Mouse (Mus musculus): ENCODE data around the gene Cd164l2. TPM values are rescaled to one million over a fixed set of nuclear protein-coding genes. Genes with fewer than 3 reads are reported as not detected.

Cd164l2 gene
- total RNA-seq, 2 experiments from 2014 or later: 0.51 TPM; not detected in 1

- intact Hi-C loops (cut with DNase I): no loop called here
- no peak for DNase-seq
Observed at GRCm38 (mm10) chr4:133189396-133189795, 22.5 kb upstream of the Cd164l2 start.

DNA sequence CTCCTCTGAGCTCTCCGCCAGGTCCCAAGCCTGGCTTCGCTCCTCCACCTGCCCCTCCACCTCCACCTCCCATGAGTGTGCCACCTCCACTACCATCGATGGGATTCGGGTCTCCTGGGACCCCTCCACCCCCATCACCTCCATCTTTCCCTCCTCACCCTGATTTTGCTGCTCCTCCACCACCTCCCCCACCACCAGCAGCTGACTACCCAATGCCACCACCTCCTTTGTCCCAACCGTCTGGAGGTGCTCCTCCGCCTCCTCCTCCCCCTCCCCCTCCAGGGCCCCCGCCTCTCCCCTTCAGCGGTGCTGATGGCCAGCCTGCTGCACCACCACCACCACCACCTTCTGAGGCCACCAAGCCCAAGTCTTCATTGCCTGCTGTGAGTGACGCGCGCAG, 17.4 kb upstream of the Cd164l2 start:
- no peak for DNase-seq
- intact Hi-C loops (cut with DNase I): loop anchor here (5.0 kb wide), 1 partner anchor 52 kb away; no protein-coding TSS in a partner anchor

DNA sequence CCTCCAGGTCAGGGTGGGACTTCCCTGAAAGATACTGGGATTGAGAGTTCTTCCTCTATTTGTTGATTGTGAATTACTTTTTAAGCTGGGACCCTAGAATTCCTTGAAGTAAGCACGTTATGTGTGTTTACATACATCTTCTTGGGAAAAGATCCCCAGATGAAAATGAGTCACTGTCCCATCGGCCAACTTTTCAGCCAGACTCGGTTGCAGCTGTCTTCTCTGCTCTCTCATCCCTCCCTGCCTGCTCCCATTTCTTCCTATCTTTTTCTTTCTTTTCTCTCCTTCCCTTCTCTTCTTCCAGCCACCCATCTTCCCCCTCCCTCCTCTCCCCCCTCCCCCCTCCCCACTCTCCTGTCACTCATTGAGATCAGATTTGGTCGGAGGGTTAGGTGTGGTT, 16.9 kb upstream of the Cd164l2 start:
- intact Hi-C loops (cut with DNase I): no loop called here
- DNase-seq: no peak

- intact Hi-C loops (cut with DNase I): no loop called here
- DNase-seq: no peak
Observed at GRCm38 (mm10) chr4:133196136-133196535, 15.8 kb upstream of the Cd164l2 start.

GRCm38 (mm10) chr4:133196852-133197251, 15.1 kb upstream of the Cd164l2 start:
- no peak for DNase-seq
- intact Hi-C loops (cut with DNase I): no loop called here

GRCm38 (mm10) chr4:133197355-133197754, 14.6 kb upstream of the Cd164l2 start:
- no peak for DNase-seq
- intact Hi-C loops (cut with DNase I): no loop called here

- intact Hi-C loops (cut with DNase I): no loop called here
- DNase-seq: no peak
Observed at GRCm38 (mm10) chr4:133197801-133198286, 14.1 kb upstream of the Cd164l2 start.

GRCm38 (mm10) chr4:133198337-133199180, 13.4 kb upstream of the Cd164l2 start:
- intact Hi-C loops (cut with DNase I): no loop called here
- DNase-seq: no peak

GRCm38 (mm10) chr4:133199743-133200142, 12.2 kb upstream of the Cd164l2 start:
- no peak for DNase-seq
- intact Hi-C loops (cut with DNase I): no loop called here

DNA sequence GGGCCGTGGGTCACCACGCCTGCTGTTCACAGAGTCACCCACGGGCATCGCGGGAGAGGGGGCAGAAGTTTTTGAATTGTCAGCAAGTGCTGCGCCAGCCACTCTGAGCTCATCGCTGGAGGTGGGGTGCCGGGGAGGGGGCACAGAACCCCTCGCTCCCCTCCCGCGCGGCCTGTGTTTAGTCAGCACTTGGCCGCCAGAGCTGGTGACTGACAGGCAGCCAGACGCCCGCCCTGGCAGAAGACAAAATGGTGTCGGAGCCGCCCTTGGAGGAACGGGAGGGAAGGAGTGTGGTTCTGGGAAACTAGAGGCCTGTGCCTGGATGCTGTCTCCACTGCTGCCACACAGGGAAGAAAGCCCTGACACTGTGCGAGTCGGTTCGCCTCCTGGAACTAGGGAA, 11.6 kb upstream of the Cd164l2 start:
- DNase-seq: peak; percentile 47 to 66
- intact Hi-C loops (cut with DNase I): no loop called here

DNA sequence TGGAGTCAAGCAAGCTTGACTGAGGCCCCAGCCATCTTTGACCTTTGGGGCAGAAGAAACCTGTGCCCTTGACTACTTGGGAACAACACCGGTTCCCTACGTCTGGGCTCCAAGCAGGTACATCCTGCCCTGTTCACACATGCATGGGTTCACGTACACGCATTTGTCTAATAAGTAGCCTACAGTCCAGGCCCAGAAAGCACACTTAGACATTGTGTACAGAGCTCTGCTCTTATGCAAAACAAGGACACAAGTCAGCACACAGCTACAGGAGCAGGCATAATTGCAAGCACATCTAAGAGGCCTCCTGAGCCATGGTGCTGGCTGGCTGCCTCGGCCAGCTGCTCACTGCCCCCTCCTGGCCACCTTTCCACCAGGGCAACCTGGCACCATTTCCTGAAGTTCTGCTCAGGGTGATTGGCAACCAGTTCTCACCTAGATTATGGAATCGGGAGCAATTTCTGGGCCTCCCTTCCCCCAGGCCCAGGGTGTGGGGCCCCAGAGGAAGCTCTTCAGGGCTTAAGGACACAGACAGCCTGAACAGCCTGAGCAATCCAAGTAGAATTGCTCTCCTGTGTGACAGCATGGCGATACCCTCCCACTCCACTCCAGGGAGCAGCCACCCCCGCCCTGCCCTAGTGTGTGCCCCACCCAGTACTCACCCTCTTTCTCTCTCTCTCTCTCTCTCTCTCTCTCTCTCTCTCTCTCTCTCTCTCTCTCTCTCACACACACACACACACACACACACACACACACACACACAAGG, 10.7 kb upstream of the Cd164l2 start:
- intact Hi-C loops (cut with DNase I): no loop called here
- DNase-seq: peak; percentile 70 to 74

DNA sequence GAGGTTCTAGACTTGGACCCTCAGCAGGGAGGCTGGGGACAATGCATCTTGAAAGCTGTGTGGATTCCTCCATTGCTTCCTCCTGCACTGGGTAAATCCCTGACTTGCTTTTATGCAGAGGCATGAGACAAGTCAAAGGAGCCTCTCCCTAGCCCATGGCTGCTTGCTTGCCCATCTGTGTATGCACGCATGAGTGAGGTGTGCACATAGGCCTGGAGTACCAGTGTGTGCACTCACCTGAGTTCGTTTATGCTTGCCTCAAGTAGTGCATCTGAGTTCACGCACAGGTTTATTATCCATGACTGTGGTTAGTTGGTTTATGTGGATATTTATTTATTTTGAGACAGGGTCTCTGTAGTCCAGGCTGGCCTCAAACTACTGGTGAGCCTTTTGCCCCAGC, 9.7 kb upstream of the Cd164l2 start:
- intact Hi-C loops (cut with DNase I): no loop called here

DNA sequence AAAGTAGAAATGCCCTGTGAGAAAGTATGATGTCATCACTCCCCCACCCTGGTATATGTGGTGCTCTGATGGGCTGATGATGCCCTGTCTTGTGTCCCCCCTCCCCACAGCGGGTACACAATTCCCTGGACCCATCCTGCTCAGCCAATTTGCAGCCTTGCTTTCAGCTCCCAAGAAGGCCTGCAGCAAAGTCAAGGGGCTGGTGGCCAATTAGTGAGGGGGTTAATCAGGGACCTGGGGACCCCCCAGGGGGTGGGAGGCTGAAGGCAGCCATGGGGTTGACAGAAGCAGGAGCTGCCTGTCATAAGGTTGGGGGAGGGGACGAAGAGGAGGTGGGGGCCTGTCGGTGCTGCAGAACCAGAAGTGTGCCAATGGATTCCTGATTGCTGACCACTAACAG, 8.3 kb upstream of the Cd164l2 start:
- no peak for DNase-seq
- intact Hi-C loops (cut with DNase I): no loop called here

More for the DNA sequence above, 9.7 kb upstream of the Cd164l2 start:
- no peak for DNase-seq

DNA sequence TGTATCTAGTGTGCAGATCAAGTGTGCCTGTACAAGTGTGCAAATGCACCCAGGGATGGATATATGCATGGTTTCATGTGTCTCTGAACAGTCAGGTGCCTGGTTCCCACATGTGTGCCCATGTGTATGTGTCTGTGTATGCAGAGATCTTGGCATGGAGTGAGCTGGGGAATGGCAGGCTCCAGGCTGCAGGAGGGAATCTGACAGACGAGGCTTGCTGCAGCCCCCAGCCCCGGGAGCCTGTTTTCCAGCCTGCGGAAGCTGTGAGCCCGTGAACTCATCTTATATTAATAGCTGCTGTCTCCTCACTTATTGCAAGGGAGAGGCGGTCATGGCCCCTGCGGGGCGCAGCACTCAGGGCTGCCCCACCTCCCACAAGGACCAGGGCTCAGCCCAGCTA, 7.6 kb upstream of the Cd164l2 start:
- no peak for DNase-seq
- intact Hi-C loops (cut with DNase I): no loop called here

DNA sequence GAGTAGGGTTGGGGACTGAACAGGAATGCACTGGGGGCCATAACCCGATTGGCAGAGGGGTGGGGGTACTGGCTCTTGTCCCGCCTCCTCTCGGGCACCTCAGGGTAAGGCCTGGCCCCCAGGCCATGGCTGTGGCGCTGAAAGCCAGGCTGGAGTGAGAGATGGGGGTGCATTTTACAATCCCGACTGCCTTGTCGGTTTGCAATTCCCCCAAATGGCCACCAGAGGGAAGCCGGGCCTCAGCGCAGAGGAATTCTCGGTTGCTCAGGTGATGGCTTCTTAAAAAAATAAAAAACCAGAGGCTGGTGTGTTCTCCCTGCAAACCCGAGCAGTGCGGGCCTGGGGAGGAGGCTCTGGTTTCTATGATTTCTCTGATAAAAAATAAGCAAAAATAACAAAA, 2.6 kb upstream of the Cd164l2 start:
- peak; percentile 48 to 57 for DNase-seq
- intact Hi-C loops (cut with DNase I): no loop called here

GRCm38 (mm10) chr4:133210023-133210787, 1.7 kb upstream of the Cd164l2 start:
- DNase-seq: no peak
- intact Hi-C loops (cut with DNase I): no loop called here

DNA sequence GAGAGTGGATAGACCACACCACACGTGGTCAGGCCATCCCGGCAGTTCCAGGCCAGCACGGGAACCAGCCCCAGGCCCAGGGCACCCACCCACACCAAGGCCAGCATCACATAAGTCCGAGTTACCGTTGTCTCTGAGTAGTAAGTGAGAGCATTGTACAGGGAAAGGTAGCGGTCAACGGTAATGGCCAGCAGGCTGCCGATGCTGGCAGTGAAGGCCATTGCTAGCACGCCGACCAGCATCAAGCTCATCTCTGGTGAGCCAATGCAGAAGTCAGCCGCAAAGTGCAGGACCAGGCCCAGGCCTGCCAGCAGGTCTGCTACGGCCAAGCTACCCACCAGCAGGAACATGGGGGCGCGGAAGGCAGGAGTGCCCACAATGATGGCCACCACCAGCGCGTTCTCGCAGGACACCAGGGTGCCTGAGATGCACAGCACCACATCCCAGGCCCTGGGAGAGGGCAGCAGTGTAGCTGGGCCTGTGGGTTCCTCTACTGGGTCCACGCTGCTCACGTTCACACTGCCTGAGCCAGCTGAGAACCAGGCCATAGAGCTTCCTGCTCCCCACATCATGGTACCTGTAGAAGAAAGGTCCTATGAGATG, 1.0 kb upstream of the Cd164l2 start:
- DNase-seq: no peak
- intact Hi-C loops (cut with DNase I): no loop called here

GRCm38 (mm10) chr4:133212562-133213267, 784 bp downstream of the Cd164l2 start:
- DNase-seq: peak; percentile 80 to 83
- intact Hi-C loops (cut with DNase I): loop anchor here (2.0 kb wide), 1 partner anchor 204 kb away; no protein-coding TSS in a partner anchor

DNA sequence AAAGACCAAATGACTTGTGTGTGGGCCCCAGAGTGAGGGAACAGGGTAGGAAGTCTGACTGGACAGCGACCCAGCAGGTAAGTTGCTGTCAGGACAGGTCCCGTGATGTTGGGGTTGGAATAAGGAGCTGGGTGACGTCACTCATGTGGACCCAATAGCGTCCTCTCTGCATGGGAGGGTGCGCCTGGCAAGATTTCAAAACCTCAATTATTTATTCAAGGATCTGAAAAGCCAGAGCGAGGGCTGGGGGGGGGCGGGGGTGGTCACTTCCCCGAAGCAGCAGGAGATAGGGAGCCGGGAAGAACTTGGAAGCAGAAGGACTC, 1.3 kb downstream of the Cd164l2 start:
- DNase-seq: no peak
- intact Hi-C loops (cut with DNase I): loop anchor here (2.0 kb wide), 1 partner anchor 204 kb away; no protein-coding TSS in a partner anchor

DNA sequence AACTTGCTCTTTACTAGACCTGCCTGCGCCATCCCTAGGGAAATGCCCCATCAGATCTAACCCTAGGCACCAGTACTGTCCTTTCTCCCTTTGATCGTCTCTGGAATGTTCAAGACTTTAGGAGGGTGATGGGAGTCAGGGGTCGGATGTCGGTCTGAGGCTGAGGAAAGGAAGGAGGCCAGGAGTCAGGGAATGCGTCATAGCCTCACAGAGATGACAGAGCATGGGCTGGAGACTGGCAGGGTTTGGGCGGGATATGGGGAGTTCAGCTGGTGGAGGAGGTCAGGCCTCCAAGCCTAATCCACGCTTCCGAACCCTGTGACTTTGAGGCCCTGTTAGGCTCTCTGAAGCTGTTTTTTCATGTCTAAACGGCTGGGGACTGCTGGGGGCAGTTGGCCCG, 1.7 kb downstream of the Cd164l2 start:
- intact Hi-C loops (cut with DNase I): loop anchor here (2.0 kb wide), 1 partner anchor 205 kb away; no protein-coding TSS in a partner anchor

More for the DNA sequence above, 1.7 kb downstream of the Cd164l2 start:
- DNase-seq: no peak

Measured in heart, postnatal 36 days (tissue).